16 mouse cellular contexts compared by ENCODE assay signal in genomic region chr3:9342167-9342566, GRCm38 (mm10).
"Had no signal": no experiment of that assay in that cellular context is flagged by ENCODE, and none has a peak within 500 bp of the region (broad histone marks: within the 10 kb centered on the region; RNA-seq: fewer than 3 reads in every experiment).

No protein-coding gene starts in this region.

- H3K9me3 ChIP-seq: liver, embryonic 12.5 days; midbrain, embryonic 10.5 days; midbrain, embryonic 12.5 days; neural tube, embryonic 13.5 days; neural tube, embryonic 15.5 days had no signal

- H3K4me2 ChIP-seq: liver, embryonic 12.5 days; midbrain, embryonic 12.5 days; neural tube, embryonic 13.5 days; neural tube, embryonic 15.5 days had no signal

- H3K36me3 ChIP-seq: liver, embryonic 12.5 days; midbrain, embryonic 10.5 days; midbrain, embryonic 12.5 days; neural tube, embryonic 13.5 days; neural tube, embryonic 15.5 days had no signal

- DNase-seq: retina, postnatal 1 day; right cerebral cortex, adult 18-20 months; right cerebral cortex, postnatal 25 days; right cerebral cortex, postnatal 4 days; spleen, adult 18-20 months; thymus, adult 18-20 months; thymus, postnatal 14 days; thymus, postnatal 36 days had no signal

- H3K27ac ChIP-seq: liver, embryonic 12.5 days; liver, embryonic 14.5 days; midbrain, embryonic 10.5 days; midbrain, embryonic 12.5 days; neural tube, embryonic 15.5 days had no signal

- ATAC-seq: liver, embryonic 12.5 days; midbrain, embryonic 16.5 days had no signal

- H3K4me3 ChIP-seq: liver, embryonic 12.5 days; midbrain, embryonic 10.5 days; midbrain, embryonic 12.5 days; myocyte; neural tube, embryonic 13.5 days; neural tube, embryonic 15.5 days had no signal

- H3K9ac ChIP-seq: liver, embryonic 12.5 days; liver, embryonic 14.5 days; midbrain, embryonic 12.5 days; neural tube, embryonic 13.5 days; neural tube, embryonic 15.5 days had no signal
